Mouse (Mus musculus): ENCODE data around the gene Katnb1. TPM values are rescaled to one million over a fixed set of nuclear protein-coding genes. Genes with fewer than 3 reads are reported as not detected.

Gene Katnb1
- polyA plus RNA-seq, 2 experiments: 21.6 to 31.6 TPM

- Histone ChIP-seq H3K4me1 (ENCODE audit: control insufficient read depth, insufficient read depth, low read length) (no peaks in the 10 kb centered on the region), H3K27me3 (ENCODE audit: control insufficient read depth, insufficient read depth, low read length) (no peaks in the 10 kb centered on the region), H3K4me3 (replicated peaks; ENCODE audit: low read length) (no peak overlapping the region), H3K36me3 (ENCODE audit: control insufficient read depth, insufficient read depth, low read length) (no peaks in the 10 kb centered on the region), H3K4me2 (replicated peaks; ENCODE audit: low read depth, low read length, severe bottlenecking) (no peak overlapping the region), H3K27ac (replicated peaks; ENCODE audit: low read depth, low read length) (no peak overlapping the region), H3K9ac (ENCODE audit: low read depth, low read length, severe bottlenecking) (no peak overlapping the region), H3K9me3 (ENCODE audit: control insufficient read depth, low read length) (no peaks in the 10 kb centered on the region)
- no peak for TF ChIP-seq POLR2A (IDR thresholded peaks at IDR 0.05; ENCODE audit: borderline replicate concordance, extremely low read depth, insufficient read depth, insufficient read length)
- ATAC-seq (ENCODE audit: low FRiP score, low read depth) (no peak), DNase-seq (ENCODE audit: low spot score) (no peak)
- 79% methylated on average over 5 of the region's 5 CpGs for WGBS
Measured at GRCm38 (mm10) chr8:95056414-95056813, 24.6 kb upstream of the Katnb1 start.

- Histone ChIP-seq H3K27ac (replicated peaks; ENCODE audit: low read depth, low read length) (no peak overlapping the region), H3K4me1 (ENCODE audit: control insufficient read depth, insufficient read depth, low read length) (no peaks in the 10 kb centered on the region), H3K27me3 (ENCODE audit: control insufficient read depth, insufficient read depth, low read length) (no peaks in the 10 kb centered on the region), H3K4me3 (replicated peaks; ENCODE audit: low read length) (no peak overlapping the region), H3K36me3 (ENCODE audit: control insufficient read depth, insufficient read depth, low read length) (no peaks in the 10 kb centered on the region), H3K9me3 (ENCODE audit: control insufficient read depth, low read length) (no peaks in the 10 kb centered on the region), H3K4me2 (replicated peaks; ENCODE audit: low read depth, low read length, severe bottlenecking) (no peak overlapping the region), H3K9ac (ENCODE audit: low read depth, low read length, severe bottlenecking) (no peak overlapping the region)
- no peak for ATAC-seq (ENCODE audit: low FRiP score, low read depth)
- DNase-seq (ENCODE audit: low spot score): no peak
- WGBS: 82% methylated on average over 6 of the region's 6 CpGs
- no peak for TF ChIP-seq POLR2A (IDR thresholded peaks at IDR 0.05; ENCODE audit: borderline replicate concordance, extremely low read depth, insufficient read depth, insufficient read length)
Measured at GRCm38 (mm10) chr8:95058661-95059060, 22.3 kb upstream of the Katnb1 start.

- Histone ChIP-seq H3K9me3 (ENCODE audit: control insufficient read depth, low read length) (no peaks in the 10 kb centered on the region), H3K27me3 (ENCODE audit: control insufficient read depth, insufficient read depth, low read length) (no peaks in the 10 kb centered on the region), H3K4me2 (replicated peaks; ENCODE audit: low read depth, low read length, severe bottlenecking) (no peak overlapping the region), H3K4me3 (replicated peaks; ENCODE audit: low read length) (no peak overlapping the region), H3K27ac (replicated peaks; ENCODE audit: low read depth, low read length) (no peak overlapping the region), H3K36me3 (ENCODE audit: control insufficient read depth, insufficient read depth, low read length) (no peaks in the 10 kb centered on the region), H3K9ac (ENCODE audit: low read depth, low read length, severe bottlenecking) (no peak overlapping the region), H3K4me1 (ENCODE audit: control insufficient read depth, insufficient read depth, low read length) (no peaks in the 10 kb centered on the region)
- DNase-seq (ENCODE audit: low spot score) (no peak), ATAC-seq (ENCODE audit: low FRiP score, low read depth) (no peak)
- WGBS: 69% methylated on average over 6 of the region's 6 CpGs
- no peak for TF ChIP-seq POLR2A (IDR thresholded peaks at IDR 0.05; ENCODE audit: borderline replicate concordance, extremely low read depth, insufficient read depth, insufficient read length)
Measured at GRCm38 (mm10) chr8:95059812-95060533, 21.0 kb upstream of the Katnb1 start.

GRCm38 (mm10) chr8:95064531-95064930 is 16.5 kb upstream of the Katnb1 start:
- no peak for DNase-seq (ENCODE audit: low spot score)
- WGBS: 98% methylated on average over 2 of the region's 2 CpGs
- ATAC-seq (ENCODE audit: low FRiP score, low read depth): no peak

GRCm38 (mm10) chr8:95067582-95067981 is 13.4 kb upstream of the Katnb1 start:
- no peak for TF ChIP-seq POLR2A (IDR thresholded peaks at IDR 0.05; ENCODE audit: borderline replicate concordance, extremely low read depth, insufficient read depth, insufficient read length)
- Histone ChIP-seq H3K9me3 (ENCODE audit: control insufficient read depth, low read length) (no peaks in the 10 kb centered on the region), H3K9ac (ENCODE audit: low read depth, low read length, severe bottlenecking) (no peak overlapping the region), H3K4me2 (replicated peaks; ENCODE audit: low read depth, low read length, severe bottlenecking) (no peak overlapping the region), H3K4me3 (replicated peaks; ENCODE audit: low read length) (no peak overlapping the region), H3K4me1 (ENCODE audit: control insufficient read depth, insufficient read depth, low read length) (no peaks in the 10 kb centered on the region), H3K36me3 (ENCODE audit: control insufficient read depth, insufficient read depth, low read length) (no peaks in the 10 kb centered on the region), H3K27ac (replicated peaks; ENCODE audit: low read depth, low read length) (no peak overlapping the region), H3K27me3 (ENCODE audit: control insufficient read depth, insufficient read depth, low read length) (no peaks in the 10 kb centered on the region)
- DNase-seq (ENCODE audit: low spot score) (peak; percentile 60), ATAC-seq (ENCODE audit: low FRiP score, low read depth) (no peak)
- 53% methylated on average over 3 of the region's 3 CpGs for WGBS

More at GRCm38 (mm10) chr8:95064531-95064930, 16.5 kb upstream of the Katnb1 start:
- TF ChIP-seq POLR2A (IDR thresholded peaks at IDR 0.05; ENCODE audit: borderline replicate concordance, extremely low read depth, insufficient read depth, insufficient read length): no peak
- H3K4me1 ChIP-seq (ENCODE audit: control insufficient read depth, insufficient read depth, low read length): no peaks in the 10 kb centered on the region
- H3K27ac ChIP-seq (replicated peaks; ENCODE audit: low read depth, low read length): no peak overlapping the region
- H3K9me3 ChIP-seq (ENCODE audit: control insufficient read depth, low read length): no peaks in the 10 kb centered on the region
- no peaks in the 10 kb centered on the region for H3K27me3 ChIP-seq (ENCODE audit: control insufficient read depth, insufficient read depth, low read length)
- no peak overlapping the region for H3K4me2 ChIP-seq (replicated peaks; ENCODE audit: low read depth, low read length, severe bottlenecking)
- H3K36me3 ChIP-seq (ENCODE audit: control insufficient read depth, insufficient read depth, low read length): no peaks in the 10 kb centered on the region
- H3K9ac ChIP-seq (ENCODE audit: low read depth, low read length, severe bottlenecking): no peak overlapping the region
- H3K4me3 ChIP-seq (replicated peaks; ENCODE audit: low read length): no peak overlapping the region

All from limb, embryonic 14.5 days (tissue).